Mouse (Mus musculus): ENCODE results near the gene Ybx1. TPM values are rescaled to one million over a fixed set of nuclear protein-coding genes. Genes with fewer than 3 reads are reported as not detected.

Gene Ybx1
- total RNA-seq, 4 experiments from 2014 or later, result 177 to 201 (median 189) TPM

GRCm38 (mm10) chr4:119238661-119239060, 55.7 kb downstream of the Ybx1 start:
- DNase-seq (ENCODE audit: low spot score in 2 of 2), result no peak

GRCm38 (mm10) chr4:119234348-119234747, 60.1 kb downstream of the Ybx1 start:
- DNase-seq (ENCODE audit: low spot score in 2 of 2), result no peak

- DNase-seq (ENCODE audit: low spot score in 2 of 2), result peak; percentile 27 to 39
Measured at GRCm38 (mm10) chr4:119233256-119233901, 61.0 kb downstream of the Ybx1 start.

- DNase-seq (ENCODE audit: low spot score in 2 of 2), result peak; percentile 98 to 99
Measured at GRCm38 (mm10) chr4:119232410-119233255, 61.8 kb downstream of the Ybx1 start, which contains the start of the genes AU022252 and P3h1. Gene AU022252, minus strand, starts transcription at chr4:119232712. Gene P3h1, plus strand, starts transcription at chr4:119232915.

Other genes starting within 250 kb of the Ybx1 start
- gene Slc2a1, start 185.9 kb downstream of the Ybx1 start, total RNA-seq (2022), result 100 to 1,000 TPM in 1 of 4 experiments, 10 to 100 TPM in 3; 83.3 to 103 (median 92.3) TPM
- 1 to 10 TPM; 6.6 to 7.9 (median 7.3) TPM for gene Zfp691, start 120.4 kb downstream of the Ybx1 start, total RNA-seq (2022)
- under 1 TPM; 0.53 to 0.98 (median 0.78) TPM for gene Ermap, start 104.6 kb downstream of the Ybx1 start, total RNA-seq (2022)
- gene Svbp, start 99.3 kb downstream of the Ybx1 start, total RNA-seq (2022), result 10 to 100 TPM; 15.2 to 18.2 (median 16.4) TPM
- under 1 TPM; 0.37 to 0.72 (median 0.55) TPM for gene Tmem269, start 76.4 kb downstream of the Ybx1 start, total RNA-seq (2022)
- gene AU022252, start 61.9 kb downstream of the Ybx1 start, total RNA-seq (2022), result 10 to 100 TPM; 21.6 to 30.7 (median 28.2) TPM
- 1 to 10 TPM; 7.0 to 8.9 (median 8.0) TPM for gene P3h1, start 61.7 kb downstream of the Ybx1 start, total RNA-seq (2022)
- gene Cldn19, start 39.2 kb downstream of the Ybx1 start, total RNA-seq (2022), result under 1 TPM in 3 of 4 experiments, not detected in 1; 0.13 to 0.60 (median 0.53) TPM
- 10 to 100 TPM; 15.9 to 18.6 (median 17.5) TPM for gene Ppih, start 25.9 kb upstream of the Ybx1 start, total RNA-seq (2022)
- gene Ccdc30, start 120.9 kb upstream of the Ybx1 start, total RNA-seq (2022), result 10 to 100 TPM; 20.9 to 24.6 (median 23.2) TPM
- 1 to 10 TPM; 5.0 to 6.8 (median 6.0) TPM for gene Ppcs, start 127.8 kb upstream of the Ybx1 start, total RNA-seq (2022)
- gene Zmynd12, start 128.2 kb upstream of the Ybx1 start, total RNA-seq (2022), result 1 to 10 TPM in 1 of 4 experiments, under 1 TPM in 3; 0.46 to 1.2 (median 0.76) TPM
- gene Rimkla, start 198.0 kb upstream of the Ybx1 start, total RNA-seq (2022), result 10 to 100 TPM; 10.2 to 11.2 (median 11.0) TPM
- 100 to 1,000 TPM in 1 of 4 experiments, 10 to 100 TPM in 3; 65.1 to 100 (median 78.9) TPM for gene Foxj3, start 242.4 kb upstream of the Ybx1 start, total RNA-seq (2022)
- gene Frg2f1, start 244.9 kb upstream of the Ybx1 start, total RNA-seq (2022), result 10 to 100 TPM; 16.3 to 18.6 (median 17.1) TPM